Mouse (Mus musculus) cerebellum, adult 2 months (tissue): ENCODE results near the gene Slc7a11. TPM values are rescaled to one million over a fixed set of nuclear protein-coding genes. Genes with fewer than 3 reads are reported as not detected.

ENCODE experiments used
- DNase-seq, 2 experiments: peaks; one replicate each; pipeline ENCODE4 v3.0.0; 2021
- H3K27ac ChIP-seq: fragments of 200-500 bp; 2 replicates; pipeline ENCODE4 v1.5.1; 2012; ENCODE audit warnings: low read length, control low read depth, inconsistent platforms; ENCODE audit not compliant: insufficient read depth
- H3K27me3 ChIP-seq: fragments of 200-500 bp; 2 replicates; pipeline ENCODE4 v1.6.1; 2012; ENCODE audit warnings: inconsistent platforms, mild to moderate bottlenecking, low read length, moderate library complexity; ENCODE audit not compliant: control insufficient read depth, insufficient read depth
- H3K4me1 ChIP-seq: fragments of 200-500 bp; 2 replicates; pipeline ENCODE4 v1.6.1; 2011; ENCODE audit warnings: low read length; ENCODE audit not compliant: control insufficient read depth, insufficient read depth
- H3K4me3 ChIP-seq: fragments of 200-500 bp; replicated peaks from 2 replicates; pipeline ENCODE3; 2011; ENCODE audit warnings: mild to moderate bottlenecking, low read depth, low read length, control low read depth; ENCODE audit not compliant: insufficient read depth
- CTCF ChIP-seq: fragments of 200-500 bp; IDR thresholded peaks from 2 replicates; pipeline ENCODE4 v1.5.1; 2011; ENCODE audit warnings: low read depth, mild to moderate bottlenecking, control low read depth, low read length, moderate library complexity, borderline replicate concordance; ENCODE audit not compliant: insufficient read depth
- POLR2A ChIP-seq: fragments of 200-500 bp; IDR thresholded peaks from 2 replicates; pipeline ENCODE4 v1.6.1; 2011; ENCODE audit warnings: low read length, control low read depth, borderline replicate concordance; ENCODE audit not compliant: insufficient read depth
- WGBS: fragments of 180-500 bp; shearing (Covaris S2); methylation state at CpG from one replicate; pipeline ENCODE4 v1.1.7; 2018; 5-methylcytosine and 5-hydroxymethylcytosine counted together
- polyA plus RNA-seq: library from polyadenylated mRNA; depleted of rRNA; stranded (reverse); fragments of >200 nt; gene quantifications from 2 replicates; pipeline ENCODE4 v1.2.3, GENCODE M21; 2012

Gene Slc7a11
- polyA plus RNA-seq, 1 experiment: 5.7 TPM

DNA sequence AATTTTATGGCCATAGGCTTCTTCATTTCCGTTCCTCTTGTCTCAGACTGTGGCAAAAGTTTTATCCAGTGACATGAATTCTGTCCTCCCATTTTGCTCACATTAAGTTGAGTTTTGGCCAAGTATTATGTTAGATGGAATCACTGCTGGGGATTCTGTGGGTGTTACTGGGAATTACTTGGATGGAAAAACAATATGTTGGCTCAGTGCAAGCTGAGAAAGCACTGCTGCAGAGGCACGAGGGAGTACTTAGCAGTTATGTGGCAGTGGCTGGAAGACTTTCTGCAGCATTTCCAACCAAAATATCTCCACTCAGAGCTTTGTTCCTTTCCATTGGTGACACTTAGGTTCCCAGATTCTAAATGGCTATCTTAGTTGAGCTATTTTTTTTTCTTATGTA lies 556.1 kb downstream of the Slc7a11 start:
- 39% methylated on average over 2 of the region's 2 CpGs for WGBS
- no peak overlapping the region for H3K27ac ChIP-seq
- no peak for DNase-seq
- H3K4me3 ChIP-seq: no peak overlapping the region
- H3K27me3 ChIP-seq: no peaks in the 10 kb centered on the region; the same call in 1 of the 2 replicates
- TF ChIP-seq POLR2A: no peak
- TF ChIP-seq CTCF: no peak
- H3K4me1 ChIP-seq: no peaks in the 10 kb centered on the region

DNA sequence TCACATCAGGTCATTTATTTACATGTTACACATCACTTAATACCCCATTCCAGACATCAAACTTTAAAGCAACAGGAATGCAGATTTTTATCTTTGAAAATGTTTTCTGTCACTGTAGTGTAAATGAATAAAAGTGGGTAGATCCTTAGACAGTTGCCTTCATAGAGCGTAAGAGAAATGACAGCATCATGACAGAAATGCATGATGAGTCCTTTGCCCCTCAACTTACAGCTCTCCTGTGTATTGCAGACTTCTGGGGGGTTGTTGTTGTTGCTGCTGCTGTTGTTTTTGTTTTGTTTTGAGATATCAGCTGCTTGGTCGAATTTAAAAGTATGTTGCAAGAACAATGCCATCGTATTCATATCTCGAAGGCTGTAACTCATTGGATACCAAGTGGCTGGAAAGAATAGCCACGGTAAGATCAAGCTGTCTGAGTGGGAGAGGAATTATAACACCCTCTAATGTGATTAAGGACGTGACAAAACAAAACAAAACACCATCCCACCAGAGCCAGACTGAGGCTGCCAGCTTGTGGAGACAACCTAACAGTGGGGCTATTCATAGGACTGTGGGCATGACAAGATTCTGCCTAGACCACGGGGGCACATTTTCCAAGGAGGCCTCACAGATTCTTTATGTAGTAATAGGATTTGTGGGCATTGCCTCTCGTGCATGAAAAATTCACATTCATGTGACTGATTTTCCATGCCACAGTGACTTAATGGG lies 557.0 kb downstream of the Slc7a11 start:
- WGBS: 27% methylated on average over 8 of the region's 8 CpGs
- TF ChIP-seq CTCF: no peak
- TF ChIP-seq POLR2A: no peak
- DNase-seq: no peak
- Histone ChIP-seq H3K27ac (no peak overlapping the region), H3K27me3 (no peaks in the 10 kb centered on the region; the same call in 1 of the 2 replicates), H3K4me3 (no peak overlapping the region), H3K4me1 (no peaks in the 10 kb centered on the region)

DNA sequence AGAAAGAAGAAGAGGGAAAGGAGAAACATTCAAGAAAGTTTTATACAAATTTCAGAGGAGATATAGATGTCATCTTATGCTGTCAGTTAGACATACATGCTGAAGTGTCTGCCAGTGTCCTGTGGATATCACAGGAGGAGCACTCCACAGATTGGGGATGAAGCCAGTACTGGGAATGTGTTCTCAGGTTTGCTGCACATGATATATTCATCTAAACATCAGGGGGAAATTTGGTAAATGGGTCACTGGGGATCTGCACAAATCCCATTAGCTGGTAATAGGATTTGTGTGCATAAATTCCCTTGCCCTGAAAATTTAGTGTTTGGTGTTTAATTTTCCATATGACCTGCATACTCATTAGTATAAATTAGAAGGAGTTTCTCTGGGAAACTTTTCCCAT lies 562.9 kb downstream of the Slc7a11 start:
- no peaks in the 10 kb centered on the region for H3K4me1 ChIP-seq
- H3K27ac ChIP-seq: no peak overlapping the region
- DNase-seq: no peak
- H3K27me3 ChIP-seq: no peaks in the 10 kb centered on the region
- H3K4me3 ChIP-seq: no peak overlapping the region
- TF ChIP-seq POLR2A: no peak
- TF ChIP-seq CTCF: no peak

GRCm38 (mm10) chr3:49870786-49871185 lies 572.6 kb downstream of the Slc7a11 start:
- DNase-seq: no peak
- no peak overlapping the region for H3K27ac ChIP-seq
- no peak overlapping the region for H3K4me3 ChIP-seq
- TF ChIP-seq CTCF: no peak
- TF ChIP-seq POLR2A: no peak
- H3K27me3 ChIP-seq: no peaks in the 10 kb centered on the region; the same call in 1 of the 2 replicates
- H3K4me1 ChIP-seq: 0 out of 2 replicates have a peak, but pooled peaks cover 3% of the 10 kb centered on the region
- 91% methylated on average over 3 of the region's 3 CpGs for WGBS

DNA sequence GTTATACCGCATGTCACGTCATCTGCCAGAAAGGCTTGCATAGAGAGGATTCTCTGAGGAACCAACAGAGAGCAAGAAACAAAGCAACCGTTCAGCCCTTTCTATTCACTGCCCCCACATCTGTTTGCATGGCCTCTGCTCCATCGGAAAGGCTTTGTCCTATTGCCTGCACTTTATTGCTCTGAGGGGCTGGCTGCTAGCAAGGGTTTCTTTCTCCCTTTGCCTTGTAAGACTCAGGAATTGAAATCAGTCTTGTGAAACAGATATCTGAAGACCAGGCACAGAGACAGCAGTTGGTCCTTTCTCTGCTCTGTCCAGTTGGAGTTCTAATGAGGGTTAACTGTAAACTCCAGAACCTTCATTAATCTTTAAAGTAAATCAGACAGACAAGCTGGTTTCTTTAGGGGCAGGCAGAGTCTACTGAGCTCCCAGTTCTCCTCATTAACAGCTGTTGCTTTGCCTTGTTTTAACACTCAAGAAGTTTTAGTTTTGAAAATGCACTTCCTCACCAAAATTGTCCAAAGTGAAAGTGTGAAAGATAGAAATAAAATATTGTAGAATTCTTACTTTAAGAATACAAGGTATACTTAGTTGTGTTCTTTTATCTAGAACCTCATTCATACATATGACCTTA lies 575.3 kb downstream of the Slc7a11 start:
- 30% methylated on average over 4 of the region's 4 CpGs for WGBS
- Histone ChIP-seq H3K27me3 (no peaks in the 10 kb centered on the region; the same call in 1 of the 2 replicates), H3K4me1 (0 out of 2 replicates have a peak, but pooled peaks cover 3% of the 10 kb centered on the region), H3K27ac (no peak overlapping the region), H3K4me3 (no peak overlapping the region)
- no peak for DNase-seq
- TF ChIP-seq CTCF (no peak), POLR2A (no peak)

DNA sequence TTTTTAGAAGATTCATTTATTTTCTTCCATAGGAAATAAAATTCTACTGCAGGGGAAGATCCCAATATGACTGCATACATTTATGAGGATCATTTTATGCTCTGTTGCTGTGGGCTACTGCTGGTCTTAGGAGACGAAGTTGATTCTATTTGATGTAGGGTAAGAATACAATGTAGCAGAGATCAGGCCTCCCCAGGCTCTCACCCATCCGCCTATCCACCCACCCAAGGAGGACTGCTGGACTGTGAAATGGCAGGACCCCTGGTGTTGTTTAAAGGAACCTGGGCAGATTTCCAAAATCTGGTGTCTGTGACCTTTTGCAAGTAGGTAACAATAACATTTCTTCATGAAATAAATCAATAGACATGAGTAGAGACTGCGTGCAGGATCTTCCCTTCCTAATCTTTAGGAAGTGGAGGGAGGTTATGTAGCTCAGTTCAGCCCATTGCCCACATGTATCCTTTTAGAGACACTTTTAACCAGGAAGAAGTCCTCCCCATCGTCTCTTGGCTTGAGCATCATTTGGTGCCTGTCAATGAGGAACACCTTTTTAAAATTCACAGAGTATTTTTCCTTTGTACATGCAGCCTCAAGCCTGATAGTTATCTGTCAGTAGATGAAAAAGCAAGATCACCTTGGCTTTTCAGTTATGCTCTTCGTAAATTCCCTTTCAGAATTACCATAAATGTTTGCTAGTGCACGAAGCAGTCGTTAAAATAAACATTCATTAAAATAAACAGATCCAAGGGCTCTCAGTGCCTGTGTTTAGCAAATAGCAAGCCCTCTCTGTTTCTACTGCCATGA lies 576.1 kb downstream of the Slc7a11 start:
- TF ChIP-seq POLR2A: no peak
- TF ChIP-seq CTCF: no peak
- H3K27me3 ChIP-seq: no peaks in the 10 kb centered on the region; the same call in 1 of the 2 replicates
- 50% methylated on average over 7 of the region's 7 CpGs for WGBS
- H3K27ac ChIP-seq: no peak overlapping the region
- no peak for DNase-seq
- no peak overlapping the region for H3K4me3 ChIP-seq
- H3K4me1 ChIP-seq: 0 out of 2 replicates have a peak, but pooled peaks cover 3% of the 10 kb centered on the region

DNA sequence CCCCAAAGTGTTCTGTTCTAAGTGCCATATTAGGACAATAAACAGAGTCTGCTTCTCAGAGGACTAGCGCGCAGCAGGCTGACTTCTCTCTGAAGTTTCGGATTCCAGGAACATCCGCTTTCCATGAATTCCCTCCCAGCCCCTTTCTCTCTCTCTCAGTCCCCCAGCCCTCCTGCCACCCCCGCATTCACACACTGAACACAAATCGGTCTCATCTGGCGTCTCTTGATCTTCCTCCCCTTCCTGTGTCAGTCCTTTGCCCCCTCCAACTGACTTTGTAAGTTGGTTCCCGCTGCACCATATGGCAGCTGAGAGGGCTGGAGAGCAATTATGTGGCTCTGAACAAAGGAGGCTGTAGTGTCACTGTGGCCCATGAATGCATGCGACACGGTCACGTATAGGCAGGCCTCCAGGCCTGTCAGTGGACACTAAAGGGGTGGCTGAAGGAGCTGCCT lies 577.3 kb downstream of the Slc7a11 start:
- Histone ChIP-seq H3K27me3 (no peaks in the 10 kb centered on the region; the same call in 1 of the 2 replicates), H3K27ac (no peak overlapping the region), H3K4me1 (0 out of 2 replicates have a peak, but pooled peaks cover 3% of the 10 kb centered on the region), H3K4me3 (no peak overlapping the region)
- no peak for TF ChIP-seq CTCF
- TF ChIP-seq POLR2A: no peak
- WGBS: 5% methylated on average over 11 of the region's 11 CpGs
- no peak for DNase-seq
